Mouse (Mus musculus) stomach, embryonic 14.5 days (tissue): ENCODE measurements around the gene Zfyve21. TPM values are rescaled to one million over a fixed set of nuclear protein-coding genes. Genes with fewer than 3 reads are reported as not detected.

Experiments used
- ATAC-seq: fragments of 200-750 bp; cut with Nextera tagmentation; 2 replicates; pipeline ENCODE4 v1.8.0; 2017; ENCODE audit warnings: low read depth, moderate TSS enrichment; ENCODE audit not compliant: insufficient number of reproducible peaks, insufficient read depth, low FRiP score
- H3K27ac ChIP-seq: fragments of 300-500 bp; sonication (generic); 2 replicates; pipeline ENCODE4 v1.5.1; 2014; ENCODE audit warnings: mild to moderate bottlenecking, low read length, moderate library complexity, mixed read lengths
- H3K27me3 ChIP-seq: fragments of 300-500 bp; sonication (generic); 2 replicates; pipeline ENCODE4 v1.6.1; 2014; ENCODE audit warnings: low read length, control low read depth, mixed read lengths; ENCODE audit not compliant: control insufficient read depth, insufficient read depth
- H3K36me3 ChIP-seq: fragments of 300-500 bp; sonication (generic); 2 replicates; pipeline ENCODE4 v1.6.1; 2014; ENCODE audit warnings: mild to moderate bottlenecking, control low read depth, low read length, moderate library complexity, mixed read lengths; ENCODE audit not compliant: control insufficient read depth, insufficient read depth
- H3K4me1 ChIP-seq: fragments of 300-500 bp; sonication (generic); 2 replicates; pipeline ENCODE4 v1.6.1; 2014; ENCODE audit warnings: low read length, control low read depth, mixed read lengths; ENCODE audit not compliant: control insufficient read depth, insufficient read depth
- H3K4me2 ChIP-seq: fragments of 300-500 bp; sonication (generic); replicated peaks from 2 replicates; pipeline ENCODE4 v1.6.1; 2014; ENCODE audit warnings: low read depth, low read length, control low read depth
- H3K4me3 ChIP-seq: fragments of 300-500 bp; sonication (generic); 2 replicates; pipeline ENCODE4 v1.5.1; 2014; ENCODE audit warnings: low read depth, low read length, control low read depth
- H3K9ac ChIP-seq: fragments of 300-500 bp; sonication (generic); replicated peaks from 2 replicates; pipeline ENCODE4 v1.6.1; 2014; ENCODE audit warnings: low read depth, mild to moderate bottlenecking, control low read depth, low read length, moderate library complexity, mixed read lengths
- H3K9me3 ChIP-seq: fragments of 300-500 bp; sonication (generic); 2 replicates; pipeline ENCODE4 v1.6.1; 2016; ENCODE audit warnings: low read depth, low read length, control low read depth; ENCODE audit not compliant: control insufficient read depth
- WGBS: fragments of 180-500 bp; shearing (Covaris S2); extraction: QIAGEN DNeasy Blood & Tissue Kit; methylation state at CpG from one replicate; pipeline ENCODE4 v1.1.7; 2014; 5-methylcytosine and 5-hydroxymethylcytosine counted together
- polyA plus RNA-seq: library from polyadenylated mRNA; unstranded; fragments of >200 nt; fragmentation: Nextera tagmentation; extraction: Ambion mirVana; gene quantifications from 2 replicates; pipeline ENCODE4 v1.2.1, GENCODE M21; 2014

Zfyve21 gene
- polyA plus RNA-seq, 1 experiment from 2014 or later: 129 TPM

DNA sequence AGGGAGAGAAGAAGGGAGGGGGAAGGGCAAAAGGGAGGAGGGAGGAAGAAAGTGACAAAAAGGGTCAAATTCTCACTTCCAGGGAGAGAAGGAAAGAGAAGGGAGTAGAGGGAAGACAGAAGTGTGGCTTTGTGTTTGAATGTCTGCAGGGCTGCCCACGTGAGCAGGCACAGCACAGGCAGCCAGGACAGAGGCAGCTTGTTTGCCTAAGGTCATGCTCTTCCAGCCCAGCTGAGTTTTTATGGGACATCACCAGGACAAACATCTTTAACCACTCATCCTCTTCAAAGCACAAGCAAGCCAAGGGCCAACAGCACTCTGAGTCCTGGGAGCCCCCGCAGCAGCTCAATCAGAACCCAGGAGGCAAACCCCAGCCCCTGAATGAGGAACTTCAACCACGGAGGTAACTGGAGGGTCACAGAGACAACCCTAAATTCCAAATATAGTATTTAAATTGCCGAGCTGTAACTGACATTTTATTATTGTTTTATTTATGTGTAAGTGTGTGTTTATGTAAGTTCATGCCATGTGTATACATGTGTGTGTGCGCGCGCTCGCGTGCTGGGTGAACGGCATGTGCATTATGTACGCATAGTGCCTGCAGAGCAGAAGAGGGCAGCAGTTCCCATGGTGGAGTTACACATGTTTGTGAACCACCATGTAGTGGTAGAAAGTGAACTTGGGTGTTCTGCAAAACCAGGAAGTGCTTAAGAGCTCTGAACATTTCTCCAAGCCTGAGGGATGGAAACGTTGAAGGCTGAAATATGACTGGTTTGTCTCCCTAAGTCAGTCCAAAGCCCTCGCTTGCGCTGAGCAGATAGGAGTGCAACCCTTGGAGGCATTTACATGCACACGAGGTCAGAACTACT, 28.8 kb downstream of the Zfyve21 start:
- no peak for ATAC-seq
- H3K27me3 ChIP-seq: no peaks in the 10 kb centered on the region
- H3K4me3 ChIP-seq: no peak overlapping the region
- no peak overlapping the region for H3K9ac ChIP-seq
- H3K9me3 ChIP-seq: no peaks in the 10 kb centered on the region
- 74% methylated on average over 15 of the region's 15 CpGs for WGBS
- H3K27ac ChIP-seq: no peak overlapping the region
- H3K4me2 ChIP-seq: no peak overlapping the region
- H3K36me3 ChIP-seq: peaks cover 27% of the 10 kb centered on the region
- H3K4me1 ChIP-seq: no peaks in the 10 kb centered on the region

DNA sequence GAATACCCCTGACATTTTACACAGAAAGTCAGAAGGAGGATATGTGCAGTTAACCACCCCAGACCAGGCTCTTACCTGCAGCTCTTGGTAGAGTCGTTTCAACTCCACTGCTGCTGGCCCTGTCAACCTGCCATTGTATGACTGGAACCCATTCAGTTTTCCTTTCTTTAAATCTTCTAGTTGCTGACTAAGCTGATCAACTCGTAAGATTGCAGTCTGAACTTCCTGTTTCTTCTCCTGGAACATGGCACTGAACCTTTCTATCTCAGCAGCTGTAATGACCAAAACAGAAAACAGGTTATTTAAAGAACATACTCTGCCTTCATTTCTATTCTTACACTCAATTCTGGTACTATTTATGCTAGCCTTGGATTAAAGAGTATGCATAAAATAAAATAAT, 29.5 kb downstream of the Zfyve21 start:
- H3K9ac ChIP-seq: no peak overlapping the region
- 61% methylated on average over 2 of the region's 2 CpGs for whole genome bisulfite sequencing
- H3K36me3 ChIP-seq: peaks cover 23% of the 10 kb centered on the region

DNA sequence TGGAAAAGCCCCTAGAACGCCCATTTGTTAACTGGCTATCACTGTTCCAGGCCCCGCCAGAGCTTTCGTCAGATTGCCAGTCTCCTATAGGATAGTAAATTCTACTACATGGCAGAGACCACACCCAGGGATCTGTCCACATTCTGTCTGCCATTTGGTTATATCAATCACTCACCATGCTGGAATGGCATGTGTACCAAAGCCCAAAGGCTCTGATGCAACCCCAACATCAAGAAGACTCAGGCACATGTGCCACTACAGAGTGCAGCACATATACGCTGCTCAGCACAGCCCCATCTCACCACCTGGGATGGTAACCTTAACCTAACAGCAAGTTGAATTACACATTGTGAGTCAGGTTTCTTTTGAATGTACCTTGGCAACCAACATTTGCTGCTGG, 32.0 kb downstream of the Zfyve21 start:
- WGBS: 93% methylated on average over 4 of the region's 4 CpGs
- H3K36me3 ChIP-seq: peaks cover 10% of the 10 kb centered on the region; the same call in 1 of the 2 replicates
- H3K9ac ChIP-seq: no peak overlapping the region
- H3K4me1 ChIP-seq: no peaks in the 10 kb centered on the region
- H3K4me2 ChIP-seq: no peak overlapping the region
- H3K27me3 ChIP-seq: no peaks in the 10 kb centered on the region
- H3K4me3 ChIP-seq: no peak overlapping the region
- ATAC-seq: no peak
- H3K9me3 ChIP-seq: no peaks in the 10 kb centered on the region
- H3K27ac ChIP-seq: no peak overlapping the region

More for the DNA sequence above, 29.5 kb downstream of the Zfyve21 start:
- H3K4me1 ChIP-seq: no peaks in the 10 kb centered on the region
- no peak overlapping the region for H3K4me3 ChIP-seq
- H3K27ac ChIP-seq: no peak overlapping the region
- no peaks in the 10 kb centered on the region for H3K9me3 ChIP-seq
- ATAC-seq: no peak
- H3K4me2 ChIP-seq: no peak overlapping the region
- no peaks in the 10 kb centered on the region for H3K27me3 ChIP-seq

- H3K9ac ChIP-seq: no peak overlapping the region
- H3K4me1 ChIP-seq: no peaks in the 10 kb centered on the region
- peaks cover 10% of the 10 kb centered on the region; the same call in 1 of the 2 replicates for H3K36me3 ChIP-seq
- no peak overlapping the region for H3K4me2 ChIP-seq
- no peak for ATAC-seq
- no peaks in the 10 kb centered on the region for H3K9me3 ChIP-seq
- WGBS: 70% methylated on average over 10 of the region's 10 CpGs
- no peak overlapping the region for H3K4me3 ChIP-seq
- H3K27me3 ChIP-seq: no peaks in the 10 kb centered on the region
- no peak overlapping the region for H3K27ac ChIP-seq
Measured at GRCm38 (mm10) chr12:111846815-111847214, 32.8 kb downstream of the Zfyve21 start.

GRCm38 (mm10) chr12:111848300-111848798, 34.4 kb downstream of the Zfyve21 start:
- Histone ChIP-seq H3K27me3 (no peaks in the 10 kb centered on the region), H3K9me3 (no peaks in the 10 kb centered on the region), H3K4me2 (no peak overlapping the region), H3K4me1 (0 out of 2 replicates have a peak, but pooled peaks cover 3% of the 10 kb centered on the region), H3K27ac (no peak overlapping the region), H3K36me3 (peaks cover 3% of the 10 kb centered on the region; the same call in 1 of the 2 replicates), H3K4me3 (no peak overlapping the region), H3K9ac (no peak overlapping the region)
- 72% methylated on average over 9 of the region's 9 CpGs for WGBS
- no peak for ATAC-seq

- Histone ChIP-seq H3K27me3 (no peaks in the 10 kb centered on the region), H3K36me3 (peaks cover 4% of the 10 kb centered on the region; the same call in 1 of the 2 replicates), H3K4me2 (no peak overlapping the region), H3K4me1 (0 out of 2 replicates have a peak, but pooled peaks cover 3% of the 10 kb centered on the region), H3K9me3 (no peaks in the 10 kb centered on the region), H3K27ac (no peak overlapping the region), H3K9ac (no peak overlapping the region), H3K4me3 (no peak overlapping the region)
- ATAC-seq: no peak
- WGBS: 63% methylated on average over 2 of the region's 2 CpGs
Measured at GRCm38 (mm10) chr12:111851235-111851634, 37.3 kb downstream of the Zfyve21 start.

- Histone ChIP-seq H3K9ac (no peak overlapping the region), H3K36me3 (peaks cover 6% of the 10 kb centered on the region; the same call in 1 of the 2 replicates), H3K9me3 (no peaks in the 10 kb centered on the region), H3K4me1 (0 out of 2 replicates have a peak, but pooled peaks cover 3% of the 10 kb centered on the region), H3K4me3 (no peak overlapping the region), H3K4me2 (no peak overlapping the region), H3K27me3 (no peaks in the 10 kb centered on the region), H3K27ac (no peak overlapping the region)
- no peak for ATAC-seq
- 79% methylated on average over 5 of the region's 5 CpGs for WGBS
Measured at GRCm38 (mm10) chr12:111851745-111852144, 37.8 kb downstream of the Zfyve21 start.

DNA sequence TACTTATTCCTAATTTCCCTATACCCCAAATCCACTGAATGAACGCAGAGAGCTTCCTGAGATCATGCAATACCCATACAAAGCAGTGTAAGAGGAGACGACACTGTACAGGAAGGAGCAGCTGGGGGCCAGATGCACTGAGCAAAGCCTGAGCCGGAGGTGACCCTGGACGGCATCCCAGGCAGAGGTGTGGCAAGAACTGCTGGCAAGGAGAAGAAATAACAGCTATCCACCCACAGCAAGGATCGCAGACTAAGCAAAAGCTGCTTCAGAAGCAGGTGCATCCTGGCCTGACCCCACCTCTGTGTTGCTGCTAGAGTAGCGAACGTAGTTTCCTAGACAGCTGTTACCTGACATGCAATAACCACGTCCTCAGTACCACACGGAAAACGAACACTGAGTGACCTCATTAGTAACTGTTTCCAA, 39.1 kb downstream of the Zfyve21 start:
- peaks cover 9% of the 10 kb centered on the region; the same call in 1 of the 2 replicates for H3K36me3 ChIP-seq
- no peak overlapping the region for H3K27ac ChIP-seq
- H3K4me1 ChIP-seq: 0 out of 2 replicates have a peak, but pooled peaks cover 3% of the 10 kb centered on the region
- H3K9me3 ChIP-seq: no peaks in the 10 kb centered on the region
- H3K27me3 ChIP-seq: no peaks in the 10 kb centered on the region
- no peak overlapping the region for H3K9ac ChIP-seq
- no peak for ATAC-seq
- H3K4me3 ChIP-seq: no peak overlapping the region
- no peak overlapping the region for H3K4me2 ChIP-seq
- 58% methylated on average over 10 of the region's 10 CpGs for WGBS
